Mouse (Mus musculus) neural tube, embryonic 12.5 days (tissue): ENCODE measurements around the gene Xrcc2. TPM values are rescaled to one million over a fixed set of nuclear protein-coding genes. Genes with fewer than 3 reads are reported as not detected.
"Not testable (repeated sequence)": the region's sequence is repeated elsewhere in the genome, so short reads cannot be mapped to it uniquely, and the experiment has no call there.

ENCODE experiments used
- ATAC-seq: fragments of 200-750 bp; cut with Nextera tagmentation; 2 replicates; pipeline ENCODE4 v1.8.0; 2017; ENCODE audit warnings: low read depth, mild to moderate bottlenecking, moderate TSS enrichment, moderate library complexity; ENCODE audit not compliant: low FRiP score
- H3K27ac ChIP-seq: fragments of 300-500 bp; sonication (generic); 2 replicates; pipeline ENCODE4 v1.5.1; 2016
- H3K27me3 ChIP-seq: fragments of 300-500 bp; sonication (generic); replicated peaks from 2 replicates; pipeline ENCODE4 v1.6.1; 2016; ENCODE audit warnings: mild to moderate bottlenecking
- H3K36me3 ChIP-seq: fragments of 300-500 bp; sonication (generic); 2 replicates; pipeline ENCODE4 v1.6.1; 2016; ENCODE audit warnings: mild to moderate bottlenecking
- H3K4me1 ChIP-seq: fragments of 300-500 bp; sonication (generic); 2 replicates; pipeline ENCODE4 v1.6.1; 2016
- H3K4me2 ChIP-seq: fragments of 300-500 bp; sonication (generic); replicated peaks from 2 replicates; pipeline ENCODE4 v1.6.1; 2016; ENCODE audit warnings: mild to moderate bottlenecking
- H3K4me3 ChIP-seq: fragments of 300-500 bp; sonication (generic); 2 replicates; pipeline ENCODE4 v1.5.1; 2016
- H3K9ac ChIP-seq: fragments of 300-500 bp; sonication (generic); 2 replicates; pipeline ENCODE4 v1.6.1; 2016; ENCODE audit warnings: mild to moderate bottlenecking
- H3K9me3 ChIP-seq: fragments of 300-500 bp; sonication (generic); 2 replicates; pipeline ENCODE4 v1.6.1; 2016; ENCODE audit warnings: mild to moderate bottlenecking
- WGBS: fragments of 180-500 bp; shearing (Covaris S2); methylation state at CpG from one replicate; pipeline ENCODE4 v1.1.7; 2016; 5-methylcytosine and 5-hydroxymethylcytosine counted together
- polyA plus RNA-seq: library from polyadenylated mRNA; unstranded; fragments of >200 nt; fragmentation: Nextera tagmentation; extraction: Ambion mirVana; gene quantifications from 2 replicates; pipeline ENCODE4 v1.2.1, GENCODE M21; 2016

Xrcc2 gene
- polyA plus RNA-seq, 1 experiment from 2014 or later, result 8.2 TPM

DNA sequence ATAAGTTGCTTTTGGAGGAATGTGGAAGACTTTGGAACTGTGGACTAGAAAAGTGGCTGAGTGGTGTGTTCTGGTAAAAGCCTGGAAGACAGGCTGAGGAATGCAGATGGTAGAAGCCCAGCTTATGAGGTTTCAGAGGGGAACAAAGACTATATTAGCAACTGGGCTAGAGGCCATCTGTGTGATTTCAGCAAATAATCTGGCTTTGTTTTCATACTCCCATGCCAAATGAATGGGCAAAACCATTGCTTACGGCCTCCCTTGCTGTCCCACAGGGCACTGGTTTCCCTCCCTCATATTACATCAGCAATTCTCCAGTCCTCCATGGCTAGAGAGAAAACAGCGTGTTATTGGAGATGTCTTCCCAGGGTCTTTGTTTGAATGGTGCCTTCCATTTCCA is 17.4 kb upstream of the Xrcc2 start:
- Histone ChIP-seq H3K27me3 (no peaks in the 10 kb centered on the region), H3K9ac (no peak overlapping the region), H3K9me3 (no peaks in the 10 kb centered on the region), H3K4me2 (no peak overlapping the region), H3K27ac (no peak overlapping the region), H3K36me3 (no peaks in the 10 kb centered on the region), H3K4me1 (no peaks in the 10 kb centered on the region), H3K4me3 (no peak overlapping the region)
- WGBS, result 78% methylated on average over 2 of the region's 2 CpGs
- ATAC-seq, result no peak

DNA sequence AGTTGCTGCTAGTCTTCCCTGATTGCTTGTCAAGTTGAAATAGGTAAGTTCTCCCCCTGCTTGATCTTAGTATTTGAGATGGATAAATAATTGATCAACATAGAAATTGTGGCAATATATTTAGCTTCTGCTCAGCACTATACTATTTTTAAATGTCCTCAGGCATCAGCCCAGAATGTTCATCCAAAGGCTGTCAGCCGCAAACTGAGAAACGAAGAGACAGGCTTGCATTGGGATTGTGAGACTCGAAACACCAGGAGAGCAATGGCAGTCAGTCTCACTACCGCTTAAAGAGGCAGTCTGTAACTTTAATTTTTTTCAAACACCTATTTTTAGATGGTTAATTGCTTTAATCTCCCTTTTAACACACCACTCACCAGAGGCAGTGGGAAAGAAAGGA is 13.8 kb upstream of the Xrcc2 start:
- WGBS, result 84% methylated on average over 4 of the region's 4 CpGs
- no peaks in the 10 kb centered on the region for H3K9me3 ChIP-seq

DNA sequence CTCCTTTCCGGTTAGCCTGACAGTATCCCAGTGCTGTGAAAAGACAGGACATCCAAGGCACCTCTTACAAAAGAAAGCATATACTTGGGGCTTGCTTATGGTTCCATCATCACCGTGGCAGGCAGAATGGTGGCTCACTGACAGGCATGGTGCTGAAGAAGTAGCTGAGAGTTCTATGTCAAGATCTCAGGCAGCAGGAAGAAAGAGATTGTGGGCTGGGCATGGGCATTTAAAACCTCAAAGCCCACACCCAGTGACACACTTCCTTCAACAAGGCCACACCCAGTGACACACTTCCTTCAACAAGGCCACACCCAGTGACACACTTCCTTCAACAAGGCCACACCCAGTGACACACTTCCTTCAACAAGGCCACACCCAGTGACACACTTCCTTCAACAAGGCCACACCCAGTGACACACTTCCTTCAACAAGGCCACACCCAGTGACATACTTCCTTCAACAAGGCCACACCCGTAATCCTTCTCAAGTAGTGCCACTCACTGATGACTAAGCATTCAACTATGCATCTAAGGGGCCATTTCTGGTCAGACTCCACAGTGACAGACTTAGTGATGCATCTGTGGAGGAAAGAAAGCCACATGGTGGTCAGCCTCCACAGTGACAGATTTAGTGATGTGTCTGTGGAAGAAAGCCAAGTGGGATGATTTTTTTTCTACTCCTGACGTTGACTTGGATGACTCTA is 7.5 kb upstream of the Xrcc2 start:
- 94% methylated on average over 4 of the region's 4 CpGs for WGBS

More for the DNA sequence above, 13.8 kb upstream of the Xrcc2 start:
- Histone ChIP-seq H3K27me3 (no peaks in the 10 kb centered on the region), H3K36me3 (no peaks in the 10 kb centered on the region), H3K27ac (no peak overlapping the region), H3K4me1 (no peaks in the 10 kb centered on the region), H3K4me2 (no peak overlapping the region), H3K9ac (no peak overlapping the region), H3K4me3 (no peak overlapping the region)
- ATAC-seq, result no peak

DNA sequence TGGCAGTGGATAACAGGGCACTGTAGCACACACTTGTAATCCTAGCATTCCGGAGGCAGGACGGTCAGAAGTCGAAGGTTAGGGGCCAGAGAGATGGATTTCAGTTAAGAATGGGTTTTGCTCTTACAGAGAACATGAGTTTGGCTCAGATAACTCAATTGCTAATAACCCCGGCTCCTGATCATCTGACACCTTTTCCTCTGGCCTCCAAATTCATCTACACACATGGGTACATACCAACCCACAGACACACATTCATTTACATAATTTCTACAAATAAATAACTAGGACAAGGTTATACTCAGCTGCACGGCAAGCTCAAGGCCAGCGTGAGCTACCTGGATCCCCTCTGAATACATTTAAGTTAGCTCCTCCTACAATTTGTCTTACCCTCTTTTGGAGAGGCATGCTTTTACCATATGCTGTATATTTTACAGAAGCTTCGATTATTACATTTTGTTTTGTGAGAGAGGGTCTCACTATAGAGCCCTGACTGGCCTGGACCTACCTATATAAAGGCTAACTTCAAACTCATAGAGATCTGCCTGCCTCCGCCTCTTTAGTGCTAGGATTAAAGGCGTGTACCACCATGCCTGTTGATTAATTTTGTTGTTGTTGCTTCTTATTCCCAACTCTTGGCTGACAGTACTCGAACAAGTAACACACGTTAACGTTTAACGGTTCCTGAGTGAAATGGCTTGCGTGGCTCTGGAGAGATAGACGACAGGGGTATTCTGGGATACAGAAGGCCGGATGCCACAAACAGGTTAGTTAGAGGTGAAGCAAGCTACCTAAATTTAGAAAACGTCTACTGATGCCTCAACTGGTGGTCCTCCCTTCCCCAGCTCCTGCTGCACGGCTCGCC is 691 bp downstream of the Xrcc2 start:
- Histone ChIP-seq H3K27me3 (no peaks in the 10 kb centered on the region), H3K9ac (peak overlapping the region; percentile 69), H3K36me3 (peaks cover 4% of the 10 kb centered on the region), H3K27ac (no peak overlapping the region), H3K4me1 (peaks cover 9% of the 10 kb centered on the region), H3K4me3 (peak overlapping the region; percentile 73), H3K9me3 (no peaks in the 10 kb centered on the region), H3K4me2 (peak overlapping the region; percentile 63)
- peak; percentile 67 for ATAC-seq
- WGBS, result 25% methylated on average over 19 of the region's 19 CpGs

More for the DNA sequence above, 7.5 kb upstream of the Xrcc2 start:
- not testable (repeated sequence) for ATAC-seq, H3K27me3 ChIP-seq, H3K4me1 ChIP-seq, H3K36me3 ChIP-seq, H3K27ac ChIP-seq, H3K9me3 ChIP-seq, H3K4me2 ChIP-seq, H3K4me3 ChIP-seq, H3K9ac ChIP-seq

DNA sequence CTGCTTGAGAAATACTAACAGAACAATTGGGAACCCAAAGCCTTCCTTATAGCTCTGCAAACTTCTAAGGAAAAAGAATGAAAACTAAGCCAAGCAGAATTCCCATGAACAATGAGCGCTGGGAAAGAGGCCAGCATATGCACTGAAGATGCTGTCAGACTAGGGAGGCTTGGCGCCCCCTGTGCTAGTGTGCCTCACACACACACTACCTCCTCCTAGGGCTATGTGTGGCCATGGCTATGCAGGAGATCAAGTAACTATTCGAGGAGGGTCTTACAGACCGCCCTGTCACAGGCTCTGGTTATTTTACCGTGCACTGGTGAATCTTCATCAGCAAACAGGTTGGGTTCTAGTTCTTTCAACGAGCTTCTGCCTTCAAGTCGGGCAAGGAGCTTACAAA is 7.7 kb downstream of the Xrcc2 start:
- Histone ChIP-seq H3K27ac (no peak overlapping the region), H3K4me2 (no peak overlapping the region), H3K36me3 (peaks cover 13% of the 10 kb centered on the region), H3K9ac (no peak overlapping the region), H3K4me3 (no peak overlapping the region), H3K27me3 (no peaks in the 10 kb centered on the region), H3K9me3 (no peaks in the 10 kb centered on the region), H3K4me1 (no peaks in the 10 kb centered on the region)
- ATAC-seq, result no peak
- 92% methylated on average over 7 of the region's 7 CpGs for WGBS

DNA sequence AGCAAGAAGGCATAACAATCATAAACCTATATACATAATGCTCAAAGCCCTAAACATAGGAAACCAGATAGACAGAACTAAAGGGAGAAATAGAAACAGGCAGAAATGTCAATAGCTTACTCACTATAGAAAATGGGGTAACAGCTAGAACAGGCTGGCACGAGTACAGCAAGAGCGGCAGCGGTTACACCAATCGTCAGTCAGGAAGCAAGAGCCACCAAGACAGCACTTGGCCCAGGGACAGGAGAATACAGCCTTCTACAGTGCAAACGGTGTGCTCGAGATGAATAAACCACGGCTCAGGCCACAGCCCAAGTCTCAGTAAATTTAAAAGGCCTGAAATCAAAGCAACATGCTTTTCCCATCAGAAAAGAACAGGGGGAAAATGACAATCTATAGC is 9.4 kb downstream of the Xrcc2 start:
- H3K27me3 ChIP-seq, result no peaks in the 10 kb centered on the region
- WGBS, result 92% methylated on average over 7 of the region's 7 CpGs
- ATAC-seq, result no peak
- H3K4me2 ChIP-seq, result no peak overlapping the region
- H3K9ac ChIP-seq, result no peak overlapping the region
- H3K27ac ChIP-seq, result no peak overlapping the region
- no peaks in the 10 kb centered on the region for H3K4me1 ChIP-seq
- H3K4me3 ChIP-seq, result no peak overlapping the region
- H3K36me3 ChIP-seq, result peaks cover 16% of the 10 kb centered on the region
- no peaks in the 10 kb centered on the region for H3K9me3 ChIP-seq

DNA sequence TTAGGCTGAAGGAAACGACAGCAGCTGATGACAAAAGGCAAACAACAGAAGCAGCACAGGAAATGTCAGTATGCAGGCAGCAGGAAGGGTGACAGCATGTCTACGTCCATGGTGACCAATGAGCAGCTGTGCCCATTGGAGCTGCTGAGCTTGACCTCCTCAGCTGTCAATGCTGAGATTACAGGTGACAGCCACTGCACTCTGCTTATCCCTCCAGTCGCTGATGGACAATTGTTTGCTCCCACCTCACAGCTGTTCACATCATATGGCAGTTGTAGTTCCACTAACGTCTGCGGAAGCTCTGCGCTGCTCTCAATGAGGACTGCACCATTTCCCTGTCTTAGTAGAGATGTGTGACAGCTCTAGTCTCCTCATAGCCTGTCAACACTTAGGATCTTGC is 9.8 kb downstream of the Xrcc2 start:
- Histone ChIP-seq H3K4me3 (no peak overlapping the region), H3K27ac (no peak overlapping the region), H3K4me1 (no peaks in the 10 kb centered on the region), H3K9me3 (no peaks in the 10 kb centered on the region), H3K4me2 (no peak overlapping the region), H3K27me3 (no peaks in the 10 kb centered on the region), H3K9ac (no peak overlapping the region), H3K36me3 (peaks cover 16% of the 10 kb centered on the region)
- 88% methylated on average over 6 of the region's 6 CpGs for WGBS
- ATAC-seq, result no peak

DNA sequence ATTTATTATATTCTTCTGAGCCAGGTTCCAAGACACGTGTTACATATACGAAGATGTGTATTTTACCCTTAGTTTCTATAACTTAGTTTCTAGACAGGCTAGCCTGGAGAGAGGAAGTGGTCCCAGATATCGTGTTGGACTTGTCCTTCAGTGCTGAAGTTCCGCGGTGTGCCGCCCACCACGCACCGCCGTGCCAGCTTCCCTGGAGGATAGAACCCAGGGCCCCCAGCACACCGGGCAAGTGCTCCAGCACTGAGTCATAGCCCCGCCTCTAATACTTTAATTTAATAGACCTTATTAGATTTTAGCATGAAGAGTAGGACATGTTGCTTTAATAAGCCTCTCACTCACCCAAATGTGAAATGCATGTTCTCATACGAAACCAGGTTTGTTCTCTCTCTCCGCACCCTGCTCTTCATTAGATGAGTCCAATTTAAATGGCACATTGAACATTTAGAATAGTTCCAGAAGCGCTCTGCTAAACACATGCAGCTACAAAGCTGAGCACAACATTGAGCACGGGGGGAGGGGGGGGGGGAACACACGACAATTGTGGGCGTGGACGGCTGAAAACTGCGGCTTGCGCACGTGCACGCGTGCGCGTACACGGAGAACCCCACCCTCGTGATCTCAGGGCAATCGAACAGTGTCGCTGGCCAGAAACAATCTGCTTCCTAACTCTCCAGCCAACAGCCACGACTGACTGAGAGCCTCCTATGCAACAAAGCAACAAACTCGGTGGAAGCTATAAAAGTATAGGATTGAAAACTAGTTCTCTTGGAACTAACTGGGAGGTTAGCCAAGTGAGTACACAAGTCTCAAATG is 33.7 kb downstream of the Xrcc2 start:
- Histone ChIP-seq H3K9me3 (no peaks in the 10 kb centered on the region), H3K4me1 (no peaks in the 10 kb centered on the region), H3K9ac (no peak overlapping the region), H3K27me3 (no peaks in the 10 kb centered on the region), H3K36me3 (no peaks in the 10 kb centered on the region), H3K27ac (no peak overlapping the region), H3K4me2 (no peak overlapping the region), H3K4me3 (no peak overlapping the region)
- ATAC-seq, result no peak
- WGBS, result 92% methylated on average over 31 of the region's 31 CpGs

DNA sequence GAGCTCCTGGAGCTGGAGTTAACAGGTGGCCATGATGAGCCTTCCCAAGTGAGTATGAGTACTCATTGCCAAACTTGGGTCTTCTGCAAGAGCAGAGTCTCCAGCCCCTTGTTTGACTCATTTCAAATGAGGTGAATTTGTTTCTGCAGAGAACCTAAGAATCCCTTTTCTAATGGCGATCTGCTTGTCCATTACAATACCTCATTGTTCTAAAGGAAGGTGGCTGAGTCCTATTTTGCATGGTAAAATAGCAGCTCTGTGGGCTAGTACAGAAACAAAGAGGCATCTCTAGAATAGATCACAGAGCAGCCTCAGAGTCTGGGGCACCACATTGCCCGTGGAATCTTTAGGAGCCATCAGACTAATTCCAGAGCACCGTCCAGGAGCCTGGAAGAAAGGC is 34.6 kb downstream of the Xrcc2 start:
- Histone ChIP-seq H3K4me3 (no peak overlapping the region), H3K27me3 (no peaks in the 10 kb centered on the region), H3K4me1 (no peaks in the 10 kb centered on the region), H3K36me3 (no peaks in the 10 kb centered on the region), H3K4me2 (no peak overlapping the region), H3K9me3 (no peaks in the 10 kb centered on the region), H3K27ac (no peak overlapping the region), H3K9ac (no peak overlapping the region)
- WGBS, result 75% methylated on average over 3 of the region's 3 CpGs
- no peak for ATAC-seq

DNA sequence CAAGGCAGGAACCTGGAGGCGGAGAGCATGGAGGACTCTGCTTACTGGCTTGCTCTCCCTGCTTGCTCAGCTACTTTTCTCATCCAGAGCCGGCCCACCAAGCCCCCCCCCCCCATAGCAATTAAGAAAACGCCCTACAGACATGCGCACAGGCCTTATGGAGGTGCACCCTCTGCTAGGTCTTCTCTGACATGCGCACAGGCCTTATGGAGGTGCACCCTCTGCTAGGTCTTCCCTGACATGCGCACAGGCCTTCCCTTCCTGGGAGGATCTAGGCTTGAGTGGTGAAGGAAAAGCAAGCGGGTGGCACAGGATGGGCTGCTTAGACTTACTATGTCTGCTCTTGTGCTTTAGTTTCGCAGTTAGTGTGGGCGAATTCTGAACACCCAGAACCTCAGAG is 37.3 kb downstream of the Xrcc2 start:
- WGBS, result 92% methylated on average over 9 of the region's 9 CpGs
- no peak overlapping the region for H3K27ac ChIP-seq
- no peak overlapping the region for H3K4me2 ChIP-seq
- no peaks in the 10 kb centered on the region for H3K9me3 ChIP-seq
- no peaks in the 10 kb centered on the region for H3K27me3 ChIP-seq
- no peak overlapping the region for H3K9ac ChIP-seq
- H3K36me3 ChIP-seq, result no peaks in the 10 kb centered on the region
- H3K4me3 ChIP-seq, result no peak overlapping the region
- no peaks in the 10 kb centered on the region for H3K4me1 ChIP-seq
- ATAC-seq, result no peak

DNA sequence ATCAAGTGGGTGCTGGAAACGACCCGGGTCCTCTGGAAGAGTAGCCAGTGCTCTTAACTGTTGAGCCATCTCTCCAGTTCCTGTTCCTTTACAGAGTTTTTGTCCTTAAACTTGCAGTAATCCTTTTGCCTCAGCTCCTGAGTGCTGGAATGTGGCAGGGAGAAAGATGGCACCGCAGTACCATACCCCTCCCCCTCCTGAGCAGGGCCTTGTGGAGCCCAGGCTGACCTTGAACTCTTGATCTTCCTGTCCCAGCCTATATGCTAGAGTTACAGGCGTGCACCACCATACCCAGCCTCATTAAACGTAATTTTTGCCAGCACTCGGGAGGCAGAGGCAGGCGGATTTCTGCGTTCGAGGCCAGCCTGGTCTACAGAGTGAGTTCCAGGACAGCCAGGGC is 38.9 kb downstream of the Xrcc2 start:
- no peak overlapping the region for H3K4me3 ChIP-seq
- no peaks in the 10 kb centered on the region for H3K36me3 ChIP-seq
- no peak for ATAC-seq
- no peaks in the 10 kb centered on the region for H3K9me3 ChIP-seq
- no peak overlapping the region for H3K4me2 ChIP-seq
- no peak overlapping the region for H3K27ac ChIP-seq
- H3K9ac ChIP-seq, result no peak overlapping the region
- WGBS, result 86% methylated on average over 9 of the region's 9 CpGs
- no peaks in the 10 kb centered on the region for H3K27me3 ChIP-seq
- H3K4me1 ChIP-seq, result no peaks in the 10 kb centered on the region

DNA sequence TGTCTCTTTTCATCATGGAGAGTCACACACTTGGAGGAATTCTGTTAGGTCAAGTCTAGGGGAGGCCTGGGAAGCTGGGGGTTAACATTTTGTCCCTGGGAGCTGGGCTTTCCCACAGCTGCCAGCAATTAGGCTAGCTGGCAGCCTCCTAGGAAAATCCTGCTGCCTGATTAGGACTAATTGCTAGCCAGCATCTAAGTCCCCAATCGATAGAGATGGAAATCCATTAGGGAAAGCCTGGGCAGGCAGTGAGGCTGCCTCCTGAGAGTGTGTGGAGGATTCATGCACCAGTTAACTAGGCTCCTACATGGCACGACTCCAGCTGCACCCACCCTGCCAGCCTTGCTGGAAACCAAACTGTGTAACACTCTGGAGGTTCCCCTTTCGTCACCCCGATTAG is 39.5 kb downstream of the Xrcc2 start:
- 50% methylated on average over 4 of the region's 4 CpGs for WGBS
- Histone ChIP-seq H3K27me3 (no peaks in the 10 kb centered on the region), H3K9ac (no peak overlapping the region), H3K36me3 (no peaks in the 10 kb centered on the region), H3K4me3 (no peak overlapping the region), H3K9me3 (no peaks in the 10 kb centered on the region), H3K4me2 (no peak overlapping the region), H3K4me1 (no peaks in the 10 kb centered on the region), H3K27ac (no peak overlapping the region)
- no peak for ATAC-seq
